Mouse (Mus musculus) CD4-positive, CD25-positive, alpha-beta regulatory T cell, adult 4 months (primary cell): ENCODE results near the gene Gm12216. TPM values are rescaled to one million over a fixed set of nuclear protein-coding genes. Genes with fewer than 3 reads are reported as not detected.

ENCODE experiments used
- ATAC-seq: one replicate; pipeline ENCODE4 v1.8.0; 2017
- polyA plus RNA-seq, 2 experiments: library from polyadenylated mRNA; unstranded; fragments of 100-300 nt; shearing (Covaris generic); gene quantifications; one replicate each; pipeline ENCODE4 v1.2.1; 2017

Gm12216 gene
- polyA plus RNA-seq, 2 experiments from 2014 or later = 31.5 to 32.1 TPM

DNA sequence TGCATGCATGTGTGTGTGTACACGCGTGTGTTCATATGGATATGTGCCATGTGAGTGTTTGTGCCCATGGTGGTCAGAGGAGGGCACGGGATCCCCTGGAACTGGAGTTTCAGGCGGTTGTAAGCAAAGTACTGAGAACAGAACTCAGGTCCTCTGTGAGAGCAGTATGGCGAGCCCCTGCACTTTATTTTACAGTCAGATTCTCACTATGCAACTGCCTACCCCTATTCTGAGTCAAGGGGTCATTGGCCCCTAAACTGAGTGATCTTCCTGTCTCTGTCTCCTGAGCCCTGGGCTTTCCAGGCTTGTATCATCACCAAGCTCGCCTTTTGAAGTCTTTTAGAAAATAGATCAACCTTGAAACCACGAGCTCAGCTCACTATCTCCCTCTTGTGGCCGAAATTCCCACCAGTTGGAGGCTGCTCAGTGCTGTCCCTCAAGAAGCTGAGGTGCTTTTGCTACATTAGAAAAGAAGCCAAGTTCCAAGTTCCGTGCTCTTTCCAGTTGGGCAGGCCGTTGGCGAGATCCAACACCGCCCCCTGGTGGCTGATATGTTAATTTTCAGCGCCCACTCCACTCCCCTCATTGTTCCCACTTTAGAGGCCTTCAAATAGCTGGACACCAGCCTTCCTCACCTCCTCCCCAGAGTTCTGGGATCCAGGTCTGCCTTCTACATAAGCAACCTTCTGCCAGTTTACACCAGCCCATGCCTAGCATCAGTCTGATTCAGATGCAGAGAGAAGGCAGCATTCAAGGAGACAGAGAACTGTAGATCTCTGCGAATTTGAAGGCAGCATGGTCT is 122.1 kb downstream of the Gm12216 start:
- ATAC-seq = peak; percentile 61

DNA sequence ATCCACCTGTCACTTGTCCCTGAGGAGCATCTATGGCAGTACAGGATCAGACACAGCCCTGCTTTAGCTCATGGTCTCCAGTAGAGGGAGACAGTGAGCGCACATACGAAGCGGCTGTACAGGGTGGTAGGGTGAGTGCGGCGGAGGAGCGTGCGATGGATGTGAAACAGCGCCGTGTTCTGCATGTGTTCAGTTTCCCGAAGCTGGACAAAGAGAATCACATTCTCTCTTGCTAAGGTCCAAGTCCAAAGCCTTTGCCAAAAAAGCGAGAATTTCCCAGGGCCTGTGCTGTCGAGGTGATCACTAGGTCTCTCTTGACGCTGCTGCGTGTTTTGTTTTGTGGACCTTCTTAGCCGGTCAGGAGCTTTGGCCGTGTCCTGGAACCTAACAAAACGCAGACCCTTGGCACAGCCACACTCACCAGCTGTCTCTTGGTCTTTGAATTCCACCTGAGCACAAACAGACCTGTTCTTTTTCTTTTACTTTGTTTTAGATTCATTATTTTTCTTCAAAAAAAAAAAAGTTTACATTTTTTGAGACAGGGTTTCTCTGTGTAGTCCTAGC is 123.3 kb downstream of the Gm12216 start:
- ATAC-seq = peak; percentile 81

DNA sequence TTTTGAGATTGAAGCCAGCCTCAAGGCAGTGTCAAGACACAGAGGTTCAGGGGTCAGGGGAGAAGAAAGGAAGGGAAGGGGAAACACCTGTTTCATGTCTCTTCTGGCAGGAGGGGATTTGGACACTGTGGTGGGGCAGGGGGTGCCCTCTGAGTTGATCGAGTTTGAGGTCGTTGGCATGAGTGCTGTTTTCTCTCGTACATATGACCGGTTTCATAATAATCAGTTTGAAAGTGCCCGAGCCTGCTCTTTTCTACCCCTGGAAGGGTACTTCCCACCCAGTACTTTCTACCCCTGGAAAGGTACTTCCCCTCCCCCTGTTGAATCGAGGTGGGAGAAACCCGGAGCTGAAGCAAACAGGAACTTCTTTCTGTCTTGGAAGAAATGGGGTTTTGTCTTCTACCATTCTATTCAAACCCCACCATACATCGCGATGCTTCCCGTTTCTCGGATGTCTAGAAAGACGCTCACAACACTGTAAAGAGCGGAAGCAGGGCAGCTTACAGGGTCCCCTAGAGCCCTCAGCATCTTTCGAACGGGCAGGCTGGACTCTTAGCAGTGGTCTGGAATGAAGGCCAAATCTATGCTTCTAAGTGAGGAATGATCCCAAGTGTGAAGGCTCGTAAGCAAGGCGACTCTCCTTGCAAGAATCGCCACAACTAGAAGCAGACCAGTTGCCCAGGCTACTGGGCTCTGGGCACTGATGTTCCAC is 123.9 kb downstream of the Gm12216 start:
- ATAC-seq = no peak

DNA sequence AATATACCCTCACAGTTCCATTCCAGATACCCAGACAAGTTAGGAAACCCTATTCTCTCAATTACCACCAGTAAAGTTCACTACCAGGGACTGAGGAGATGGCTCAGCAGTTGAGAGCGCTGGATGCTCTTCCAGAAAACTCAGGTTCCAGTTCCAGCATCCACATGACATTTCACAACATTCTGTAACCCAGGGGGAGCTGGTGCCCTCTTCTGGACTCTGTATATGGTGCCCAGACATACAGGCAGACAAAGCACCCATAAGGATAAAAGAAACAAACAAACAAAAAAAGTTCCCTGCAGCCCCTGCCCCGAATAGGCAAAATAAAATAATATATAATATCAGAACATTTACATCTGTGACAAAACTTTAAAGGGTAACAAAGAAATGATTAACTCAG is 124.6 kb downstream of the Gm12216 start:
- no peak for ATAC-seq

DNA sequence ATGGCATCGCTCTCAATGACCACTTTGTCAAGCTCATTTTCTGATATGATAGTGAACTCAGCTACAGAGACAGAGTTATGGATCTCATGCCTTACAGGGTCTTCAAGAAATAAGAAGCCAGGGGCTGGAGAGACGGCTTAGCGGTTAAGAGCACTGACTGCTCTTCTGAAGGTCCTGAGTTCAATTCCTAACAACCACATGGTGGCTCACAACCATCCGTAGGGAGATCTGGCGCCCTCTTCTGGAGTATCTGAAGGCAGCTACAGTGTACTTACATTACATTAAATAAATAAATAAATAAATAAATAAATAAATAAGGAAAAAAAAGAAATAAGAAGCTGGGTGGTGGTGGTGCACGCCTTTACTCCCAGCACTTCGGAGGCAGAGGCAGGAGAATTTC is 125.2 kb downstream of the Gm12216 start:
- no peak for ATAC-seq

Other genes with a start within 250 kb of the Gm12216 start
- gene Il4, start 240.6 kb downstream of the Gm12216 start, polyA plus RNA-seq = 1 to 10 TPM; 3.1 to 4.0 TPM
- gene Il13, start 224.6 kb downstream of the Gm12216 start, polyA plus RNA-seq = not detected
- gene Rad50, start 151.9 kb downstream of the Gm12216 start, polyA plus RNA-seq = 10 to 100 TPM; 47.8 to 50.7 TPM
- not detected for gene Il5, start 138.5 kb downstream of the Gm12216 start, polyA plus RNA-seq
- 100 to 1,000 TPM; 310 to 397 TPM for gene Irf1, start 89.2 kb downstream of the Gm12216 start, polyA plus RNA-seq
- gene Gm17334, start 86.1 kb downstream of the Gm12216 start, polyA plus RNA-seq = 1 to 10 TPM; 6.1 to 9.8 TPM
- 10 to 100 TPM; 25.9 to 29.3 TPM for gene Slc22a5, start 32.4 kb upstream of the Gm12216 start, polyA plus RNA-seq
- gene Slc22a21, start 121.1 kb upstream of the Gm12216 start, polyA plus RNA-seq = under 1 TPM in 1 of 2 experiments, not detected in 1; 0.55 TPM
- gene Slc22a4, start 168.8 kb upstream of the Gm12216 start, polyA plus RNA-seq = not detected
- gene Pdlim4, start 209.8 kb upstream of the Gm12216 start, polyA plus RNA-seq = 1 to 10 TPM in 1 of 2 experiments, under 1 TPM in 1; 0.91 to 1.3 TPM
- not detected for gene P4ha2, start 240.8 kb upstream of the Gm12216 start, polyA plus RNA-seq